Mouse (Mus musculus): ENCODE results near the gene Nhlrc4.

The Nhlrc4 gene

DNA sequence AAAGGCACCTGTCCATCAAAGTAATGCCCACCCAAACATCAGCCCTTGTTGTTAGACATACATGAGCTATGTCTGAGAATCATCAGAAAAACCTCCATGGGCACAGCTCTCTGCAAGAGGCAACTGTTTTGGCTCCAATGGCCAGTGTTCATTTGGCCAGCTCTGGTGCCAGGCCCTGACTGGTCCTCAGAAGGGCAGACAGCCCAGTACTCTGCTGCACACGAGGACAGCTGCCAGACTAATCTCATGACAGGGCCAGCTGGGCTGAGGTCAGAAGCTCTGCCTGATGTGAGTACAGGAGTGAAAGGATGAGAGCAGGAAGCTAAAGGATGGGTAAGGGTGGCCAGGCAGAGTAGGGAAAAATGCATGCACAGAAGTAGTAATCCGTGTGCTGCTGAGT lies 19.4 kb downstream of the Nhlrc4 start:
- DNase-seq (ENCODE audit: extremely low read depth, low read depth) = no peak

DNA sequence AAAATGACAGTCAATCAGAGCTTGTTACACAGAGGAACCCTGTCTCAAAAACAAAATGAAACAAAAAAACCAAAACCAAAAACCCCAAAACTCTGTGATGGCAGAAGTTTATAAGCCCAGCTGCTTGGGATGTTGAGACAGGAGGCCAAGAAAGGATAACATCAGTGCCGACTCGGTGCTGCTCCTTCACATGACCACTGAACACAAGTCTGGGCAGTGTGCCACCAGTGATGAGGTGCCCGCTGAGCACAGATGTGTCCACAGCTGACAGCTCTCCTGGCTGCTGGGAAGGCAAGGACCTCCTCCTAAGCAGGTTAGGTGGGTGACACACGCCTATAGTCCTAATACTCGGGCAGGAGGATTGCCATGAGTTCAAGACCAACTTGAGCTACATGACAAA lies 22.6 kb downstream of the Nhlrc4 start:
- DNase-seq (ENCODE audit: extremely low read depth, low read depth) = no peak

GRCm38 (mm10) chr17:25919786-25920642 lies 24.7 kb downstream of the Nhlrc4 start:
- peak; percentile 100 for DNase-seq (ENCODE audit: extremely low read depth, low read depth)

- DNase-seq (ENCODE audit: extremely low read depth, low read depth) = no peak
Measured at GRCm38 (mm10) chr17:25919144-25919785, 25.5 kb downstream of the Nhlrc4 start, which contains the start of gene Rab40c. Gene Rab40c, minus strand, starts transcription at chr17:25919727.

GRCm38 (mm10) chr17:25918037-25918750 lies 26.6 kb downstream of the Nhlrc4 start:
- no peak for DNase-seq (ENCODE audit: extremely low read depth, low read depth)

- DNase-seq (ENCODE audit: extremely low read depth, low read depth) = no peak
Measured at GRCm38 (mm10) chr17:25916931-25917647, 27.7 kb downstream of the Nhlrc4 start.

- no peak for DNase-seq (ENCODE audit: extremely low read depth, low read depth)
Measured at GRCm38 (mm10) chr17:25914295-25914694, 30.5 kb downstream of the Nhlrc4 start.

DNA sequence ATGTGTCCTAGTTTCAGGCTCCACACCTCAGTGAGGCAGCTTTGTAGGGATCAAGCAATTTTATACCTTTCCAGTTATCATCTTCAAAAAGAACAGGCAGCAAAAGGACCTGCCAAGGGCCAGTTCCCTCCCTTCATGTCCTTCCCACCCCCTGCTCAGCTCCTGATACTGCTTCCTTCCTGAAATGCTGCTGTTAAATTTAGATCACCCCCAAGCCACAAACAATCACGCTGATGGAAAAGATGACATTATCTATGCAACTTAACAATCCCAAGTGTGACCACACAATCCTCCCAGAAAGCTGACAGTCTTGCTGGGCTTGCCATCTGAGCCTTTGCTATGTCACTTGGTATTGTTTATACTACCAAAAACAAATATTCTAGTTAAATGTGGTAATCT lies 30.9 kb downstream of the Nhlrc4 start:
- peak; percentile 45 for DNase-seq (ENCODE audit: extremely low read depth, low read depth)

DNA sequence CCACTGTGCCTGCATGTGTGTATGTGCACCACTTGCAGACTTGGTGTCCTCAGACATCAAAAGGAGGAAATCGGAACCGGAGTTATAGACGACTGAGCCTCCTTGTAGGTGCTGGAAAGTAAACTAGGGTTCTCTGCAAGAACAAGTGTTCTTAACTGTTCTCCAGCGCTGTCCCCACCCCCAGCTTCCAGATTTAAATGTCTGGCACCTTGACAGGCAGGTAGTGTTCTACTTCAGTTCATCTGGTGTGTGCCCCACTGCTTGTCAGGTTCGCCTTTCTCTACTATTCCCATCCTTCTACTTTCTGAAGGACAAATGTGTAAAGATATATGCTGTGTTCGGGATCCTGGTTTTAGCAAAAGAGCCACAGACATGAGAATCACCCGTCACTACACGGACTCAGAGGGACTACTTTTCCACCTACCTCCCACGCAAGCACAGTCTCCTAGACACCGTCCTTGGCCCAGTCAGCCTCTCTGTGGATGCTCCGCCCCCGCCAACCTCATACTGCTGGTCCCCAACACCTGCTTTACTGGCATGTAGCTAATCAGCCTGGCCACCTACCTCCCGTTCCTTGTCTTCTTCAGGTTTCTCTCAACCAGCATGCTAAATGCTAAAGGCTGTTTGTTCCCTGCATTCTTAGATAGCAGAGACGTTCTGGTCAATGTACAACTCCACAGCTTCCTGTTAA lies 31.4 kb downstream of the Nhlrc4 start:
- no peak for DNase-seq (ENCODE audit: extremely low read depth, low read depth)

GRCm38 (mm10) chr17:25911816-25912215 lies 32.9 kb downstream of the Nhlrc4 start:
- no peak for DNase-seq (ENCODE audit: extremely low read depth, low read depth)

DNA sequence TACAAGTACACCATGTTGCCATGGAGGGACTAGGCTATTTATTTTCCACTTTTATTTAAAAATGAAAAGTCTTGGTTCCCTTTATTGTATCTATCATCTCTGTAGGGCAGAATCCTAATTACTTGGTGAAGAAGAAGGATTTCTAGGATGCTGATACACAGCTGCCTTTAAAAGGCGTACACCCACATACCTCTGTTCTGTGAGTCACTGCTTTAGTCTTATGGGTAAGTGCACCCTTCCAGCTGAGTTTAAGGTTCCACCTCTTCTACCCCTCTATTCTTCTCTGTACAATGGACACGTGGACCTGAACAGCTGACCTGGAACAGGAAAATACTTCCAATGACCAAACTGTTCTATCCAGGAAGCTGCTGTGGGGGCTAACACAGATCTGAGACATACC lies 37.1 kb downstream of the Nhlrc4 start:
- no peak for DNase-seq (ENCODE audit: extremely low read depth, low read depth)

DNA sequence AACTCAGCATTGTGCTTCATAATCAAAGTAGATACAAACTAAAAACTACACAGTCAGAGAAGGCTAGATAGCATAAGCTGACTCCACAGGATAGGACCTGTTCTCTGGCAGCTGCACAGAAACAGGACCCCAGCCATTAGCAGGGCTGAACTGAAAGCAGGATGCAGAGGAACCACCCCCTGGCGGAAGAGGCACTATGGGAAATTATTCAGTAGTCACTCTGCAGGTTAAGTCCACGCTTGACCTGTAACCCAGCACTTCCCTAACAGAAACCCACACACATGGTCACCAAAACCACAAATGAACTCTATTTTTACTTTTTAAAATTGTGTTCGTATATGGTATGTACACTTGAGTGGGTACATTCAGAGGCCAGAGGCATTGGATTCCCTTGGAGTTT lies 41.7 kb downstream of the Nhlrc4 start:
- DNase-seq (ENCODE audit: extremely low read depth, low read depth) = no peak

DNA sequence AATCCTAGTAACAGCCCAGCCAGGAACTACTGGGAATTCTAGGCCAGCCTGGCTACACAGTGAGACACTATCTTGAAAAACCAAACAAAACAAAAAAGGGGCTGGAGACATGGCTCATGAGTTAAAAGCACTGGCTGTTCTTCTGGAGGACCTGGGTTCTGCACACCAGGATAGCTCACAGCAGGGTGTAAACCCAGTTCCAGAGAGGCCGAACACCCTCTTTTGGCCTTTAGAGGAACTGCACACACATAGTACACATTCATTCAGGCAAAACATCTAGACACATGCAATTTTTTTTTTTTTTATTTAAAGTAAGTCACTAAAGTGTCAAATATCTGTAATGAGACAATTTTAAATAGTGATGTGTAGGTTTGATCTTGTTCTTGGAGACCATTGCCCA lies 44.6 kb downstream of the Nhlrc4 start:
- DNase-seq (ENCODE audit: extremely low read depth, low read depth) = no peak

- no peak for DNase-seq (ENCODE audit: extremely low read depth, low read depth)
Measured at GRCm38 (mm10) chr17:25895891-25896290, 48.9 kb downstream of the Nhlrc4 start.

GRCm38 (mm10) chr17:25895415-25895814 lies 49.3 kb downstream of the Nhlrc4 start:
- DNase-seq (ENCODE audit: extremely low read depth, low read depth) = no peak

DNA sequence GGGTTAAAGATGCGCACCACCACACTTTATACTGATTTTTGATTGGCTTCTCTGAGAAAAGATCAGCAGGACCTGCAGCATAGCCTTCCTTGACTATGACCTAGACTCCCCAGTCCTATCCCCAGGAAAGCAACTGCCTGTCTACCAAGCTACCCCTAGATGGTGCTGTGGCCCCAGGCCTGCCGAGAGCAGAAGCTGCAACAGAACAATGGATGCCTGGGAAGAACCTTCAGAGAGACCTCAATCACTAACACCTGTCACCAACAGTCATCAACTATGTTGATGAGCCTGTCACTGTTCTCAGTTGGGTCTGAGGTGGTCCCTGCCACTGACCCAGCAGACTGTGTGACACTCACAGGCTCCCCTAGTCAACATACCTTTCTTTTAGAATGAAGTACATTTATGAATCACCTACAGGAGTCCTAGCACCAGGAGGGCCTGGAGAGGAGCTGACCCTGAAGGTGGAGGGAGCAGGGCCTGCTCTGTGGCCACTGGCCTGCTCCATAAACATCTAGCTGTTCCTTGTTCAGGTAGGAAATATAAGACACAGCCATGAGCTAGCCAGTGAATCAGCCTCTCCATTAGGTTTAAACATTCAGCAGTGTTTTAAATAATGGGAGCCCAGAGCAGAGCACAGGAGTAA lies 50.7 kb downstream of the Nhlrc4 start:
- DNase-seq (ENCODE audit: extremely low read depth, low read depth) = no peak
